Mouse (Mus musculus) heart, embryonic 11.5 days (tissue): ENCODE measurements around the gene Klhdc4. TPM values are rescaled to one million over a fixed set of nuclear protein-coding genes. Genes with fewer than 3 reads are reported as not detected.

Source experiments
- ATAC-seq: fragments of 200-750 bp; cut with Nextera tagmentation; replicated peaks from 2 replicates; pipeline ENCODE4 v1.8.0; 2017; ENCODE audit warnings: moderate library complexity; ENCODE audit not compliant: insufficient number of reproducible peaks, low FRiP score, low TSS enrichment
- H3K27ac ChIP-seq: fragments of 300-500 bp; sonication (generic); 2 replicates; pipeline ENCODE4 v1.5.1; 2014; ENCODE audit warnings: mild to moderate bottlenecking, low read depth, low read length
- H3K27me3 ChIP-seq: fragments of 300-500 bp; sonication (generic); 2 replicates; pipeline ENCODE4 v1.6.1; 2014; ENCODE audit warnings: mild to moderate bottlenecking, low read length, mixed read lengths; ENCODE audit not compliant: control insufficient read depth, insufficient read depth
- H3K36me3 ChIP-seq: fragments of 300-500 bp; sonication (generic); 2 replicates; pipeline ENCODE4 v1.6.1; 2014; ENCODE audit warnings: mild to moderate bottlenecking, low read length, moderate library complexity, mixed read lengths; ENCODE audit not compliant: control insufficient read depth, insufficient read depth
- H3K4me1 ChIP-seq: fragments of 300-500 bp; sonication (generic); 2 replicates; pipeline ENCODE4 v1.6.1; 2014; ENCODE audit warnings: low read length; ENCODE audit not compliant: control insufficient read depth, insufficient read depth
- H3K4me2 ChIP-seq: fragments of 300-500 bp; sonication (generic); 2 replicates; pipeline ENCODE4 v1.6.1; 2014; ENCODE audit warnings: mild to moderate bottlenecking, moderate library complexity
- H3K4me3 ChIP-seq: fragments of 300-500 bp; sonication (generic); 2 replicates; pipeline ENCODE4 v1.5.1; 2014; ENCODE audit warnings: low read depth, low read length
- H3K9ac ChIP-seq: fragments of 300-500 bp; sonication (generic); 2 replicates; pipeline ENCODE4 v1.6.1; 2014; ENCODE audit warnings: mild to moderate bottlenecking, low read depth, low read length, moderate library complexity
- H3K9me3 ChIP-seq: fragments of 300-500 bp; sonication (generic); replicated peaks from 2 replicates; pipeline ENCODE4 v1.6.1; 2016; ENCODE audit warnings: low read length; ENCODE audit not compliant: control insufficient read depth
- WGBS: fragments of 180-500 bp; shearing (Covaris S2); extraction: QIAGEN DNeasy Blood & Tissue Kit; methylation state at CpG from one replicate; pipeline ENCODE4 v1.1.7; 2014; ENCODE audit not compliant: insufficient replicate concordance; 5-methylcytosine and 5-hydroxymethylcytosine counted together
- polyA plus RNA-seq: library from polyadenylated mRNA; unstranded; fragments of >200 nt; fragmentation: Nextera tagmentation; extraction: Ambion mirVana; gene quantifications from 2 replicates; pipeline ENCODE4 v1.2.1, GENCODE M21; 2014

Gene Klhdc4
- 31.0 and 31.1 TPM in 2 replicates for polyA plus RNA-seq

- Histone ChIP-seq H3K27me3 (no peaks in the 10 kb centered on the region), H3K36me3 (no peaks in the 10 kb centered on the region), H3K27ac (no peak within 1 kb of the TSS), H3K9me3 (no peaks in the 10 kb centered on the region), H3K4me2 (peak within 1 kb of the TSS; percentile 93), H3K9ac (peak within 1 kb of the TSS; percentile 87), H3K4me1 (peaks cover 6% of the 10 kb centered on the region), H3K4me3 (peak within 1 kb of the TSS; percentile 97)
- peak; percentile 78; the same call in 1 of the 2 replicates for ATAC-seq
- under 1% methylated on average over 68 of the region's 68 CpGs for WGBS
Observed at GRCm38 (mm10) chr8:121829048-121829776, at the start of gene Klhdc4. TSS of gene Klhdc4 (minus strand) at chr8:121829569.

GRCm38 (mm10) chr8:121877828-121878480, 48.6 kb upstream of the Klhdc4 start:
- no peak for ATAC-seq
- Histone ChIP-seq H3K27ac (no peak overlapping the region), H3K27me3 (no peaks in the 10 kb centered on the region), H3K4me3 (no peak overlapping the region), H3K4me1 (peaks cover 21% of the 10 kb centered on the region), H3K9ac (no peak overlapping the region), H3K9me3 (no peaks in the 10 kb centered on the region), H3K36me3 (no peaks in the 10 kb centered on the region), H3K4me2 (no peak overlapping the region)
- WGBS = 89% methylated on average over 7 of the region's 7 CpGs

DNA sequence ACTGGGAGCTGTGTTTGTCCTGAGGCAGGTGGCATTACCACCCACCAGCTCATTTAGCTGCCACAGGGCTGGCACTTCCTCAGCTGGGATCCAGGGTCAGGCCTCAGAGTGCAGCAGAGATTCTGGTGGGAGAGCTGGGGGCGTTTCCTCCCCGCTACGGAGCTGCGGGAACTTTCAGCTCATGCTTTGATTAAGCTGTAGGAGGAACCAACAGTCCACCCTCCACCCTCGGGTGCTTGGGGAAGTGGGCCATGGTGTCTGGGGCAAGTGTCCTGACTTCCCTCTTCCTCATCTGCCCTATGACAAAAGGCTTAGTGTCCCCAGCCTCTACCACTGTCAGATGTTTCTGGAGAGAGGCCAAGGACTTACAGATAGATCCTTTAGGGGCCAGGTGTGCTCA, 47.8 kb upstream of the Klhdc4 start:
- no peak for ATAC-seq
- Histone ChIP-seq H3K4me3 (no peak overlapping the region), H3K36me3 (no peaks in the 10 kb centered on the region), H3K4me2 (no peak overlapping the region), H3K27ac (no peak overlapping the region), H3K27me3 (peaks cover 1% of the 10 kb centered on the region), H3K4me1 (peaks cover 23% of the 10 kb centered on the region), H3K9ac (no peak overlapping the region), H3K9me3 (no peaks in the 10 kb centered on the region)
- WGBS = 56% methylated on average over 5 of the region's 5 CpGs

GRCm38 (mm10) chr8:121875517-121875916, 46.1 kb upstream of the Klhdc4 start:
- WGBS = 59% methylated on average over 9 of the region's 9 CpGs
- Histone ChIP-seq H3K4me3 (no peak overlapping the region), H3K9ac (no peak overlapping the region), H3K4me1 (peaks cover 24% of the 10 kb centered on the region), H3K4me2 (peak overlapping the region; percentile 27; the same call in 1 of the 2 replicates), H3K9me3 (no peaks in the 10 kb centered on the region), H3K36me3 (no peaks in the 10 kb centered on the region), H3K27me3 (peaks cover 6% of the 10 kb centered on the region), H3K27ac (no peak overlapping the region)
- ATAC-seq = 0 out of 2 replicates have a peak, but pooled peaks have one; percentile 19

GRCm38 (mm10) chr8:121875045-121875444, 45.7 kb upstream of the Klhdc4 start:
- WGBS = 51% methylated on average over 3 of the region's 3 CpGs
- Histone ChIP-seq H3K4me1 (peaks cover 23% of the 10 kb centered on the region), H3K4me2 (peak overlapping the region; percentile 27; the same call in 1 of the 2 replicates), H3K4me3 (no peak overlapping the region), H3K9me3 (no peaks in the 10 kb centered on the region), H3K36me3 (no peaks in the 10 kb centered on the region), H3K27ac (no peak overlapping the region), H3K27me3 (peaks cover 6% of the 10 kb centered on the region), H3K9ac (no peak overlapping the region)
- no peak for ATAC-seq

DNA sequence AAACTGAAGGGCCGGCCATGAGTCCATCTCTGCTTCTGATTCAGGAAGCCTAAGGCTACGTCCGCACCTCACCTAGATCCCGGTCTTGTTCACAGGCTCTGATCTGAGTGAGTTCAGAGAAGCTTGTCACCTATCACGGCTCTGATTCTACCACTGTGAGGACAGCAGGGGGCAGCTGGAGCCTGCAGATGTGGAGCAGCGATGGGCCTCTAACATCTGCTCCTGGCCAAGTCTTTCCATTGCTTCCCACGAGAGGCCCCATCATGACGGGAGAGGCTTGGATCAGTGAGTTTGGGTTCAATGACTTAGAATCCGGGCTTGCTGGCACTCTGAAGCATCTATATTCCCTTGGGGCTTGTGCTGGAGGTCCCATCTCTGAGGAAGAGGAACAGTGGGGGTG, 44.7 kb upstream of the Klhdc4 start:
- H3K36me3 ChIP-seq = no peaks in the 10 kb centered on the region
- no peak overlapping the region for H3K9ac ChIP-seq
- H3K4me2 ChIP-seq = no peak overlapping the region
- WGBS = 50% methylated on average over 9 of the region's 9 CpGs
- H3K4me1 ChIP-seq = peaks cover 23% of the 10 kb centered on the region
- H3K27me3 ChIP-seq = peaks cover 6% of the 10 kb centered on the region
- H3K9me3 ChIP-seq = no peaks in the 10 kb centered on the region
- H3K4me3 ChIP-seq = no peak overlapping the region
- ATAC-seq = 0 out of 2 replicates have a peak, but pooled peaks have one; percentile 50
- H3K27ac ChIP-seq = no peak overlapping the region

DNA sequence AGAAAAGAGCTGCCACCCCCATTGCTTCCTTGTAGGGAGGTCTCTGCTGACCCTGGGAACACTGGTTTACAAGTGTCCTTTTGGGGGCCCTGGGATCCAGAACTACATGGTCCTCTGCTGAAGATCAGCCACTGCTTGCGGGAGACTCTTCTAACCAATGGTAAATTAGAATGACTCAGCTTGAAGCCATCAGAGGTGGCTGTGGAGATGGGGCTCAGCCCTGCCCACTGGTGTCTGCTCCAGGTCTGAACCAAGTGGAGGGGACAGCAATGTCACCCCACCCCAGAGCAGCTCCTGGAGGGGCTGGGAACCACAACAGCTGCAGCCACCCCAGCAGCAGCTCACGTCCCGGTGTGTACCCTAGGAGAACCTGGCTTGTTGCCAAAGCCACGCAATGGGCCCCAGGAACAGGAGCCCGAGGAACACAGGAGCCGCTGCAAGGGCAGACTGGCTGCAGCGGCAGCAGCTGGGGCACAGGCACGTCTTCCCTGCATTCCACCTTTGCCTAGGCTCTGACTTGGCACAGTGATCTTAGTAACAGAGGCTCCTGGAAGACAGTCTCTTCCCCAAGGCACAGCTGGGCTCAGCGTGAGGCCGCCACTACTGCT, 42.6 kb upstream of the Klhdc4 start:
- WGBS = 40% methylated on average over 10 of the region's 10 CpGs
- no peak overlapping the region for H3K4me3 ChIP-seq
- no peaks in the 10 kb centered on the region for H3K36me3 ChIP-seq
- peaks cover 23% of the 10 kb centered on the region for H3K4me1 ChIP-seq
- H3K9ac ChIP-seq = peak overlapping the region; percentile 16; the same call in 1 of the 2 replicates
- no peak for ATAC-seq
- peak overlapping the region; percentile 34 for H3K4me2 ChIP-seq
- H3K27ac ChIP-seq = no peak overlapping the region
- H3K27me3 ChIP-seq = peaks cover 6% of the 10 kb centered on the region
- H3K9me3 ChIP-seq = no peaks in the 10 kb centered on the region

DNA sequence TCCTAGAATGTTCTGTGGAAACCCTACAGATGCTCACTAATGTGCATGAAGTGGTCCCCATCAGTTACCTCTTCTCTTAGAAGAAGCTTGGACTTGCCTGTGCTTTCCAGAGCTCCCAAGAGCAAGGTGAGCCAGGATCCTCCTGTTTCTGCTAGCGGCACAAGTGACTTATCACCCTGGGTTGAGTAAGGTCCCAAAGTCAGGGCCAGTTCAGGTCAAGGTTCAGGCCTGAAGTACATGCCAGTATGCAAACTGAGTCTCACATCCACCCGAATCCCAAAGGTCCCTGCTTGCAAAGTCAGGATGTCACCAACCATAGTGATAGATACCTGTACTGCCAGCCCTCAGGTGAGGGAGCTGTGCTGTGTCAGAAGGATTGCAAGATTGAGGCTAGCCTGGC, 40.8 kb upstream of the Klhdc4 start:
- no peaks in the 10 kb centered on the region for H3K9me3 ChIP-seq
- 79% methylated on average over 2 of the region's 2 CpGs for WGBS
- H3K4me1 ChIP-seq = peaks cover 14% of the 10 kb centered on the region
- H3K4me2 ChIP-seq = no peak overlapping the region
- no peak overlapping the region for H3K4me3 ChIP-seq
- no peak overlapping the region for H3K27ac ChIP-seq
- no peak overlapping the region for H3K9ac ChIP-seq
- peaks cover 6% of the 10 kb centered on the region for H3K27me3 ChIP-seq
- no peak for ATAC-seq
- no peaks in the 10 kb centered on the region for H3K36me3 ChIP-seq
